Mouse (Mus musculus) liver, postnatal 0 days (tissue): Measurements from ENCODE around the gene Fam189a1. TPM values are rescaled to one million over a fixed set of nuclear protein-coding genes. Genes with fewer than 3 reads are reported as not detected.

ENCODE experiments used
- ATAC-seq: fragments of 200-750 bp; cut with Nextera tagmentation; 2 replicates; pipeline ENCODE4 v1.8.0; 2017; ENCODE audit warnings: mild to moderate bottlenecking, moderate library complexity
- DNase-seq: peaks from one replicate; pipeline ENCODE4 v3.0.0-alpha.2; 2016
- H3K27ac ChIP-seq: fragments of 300-500 bp; sonication (generic); 2 replicates; pipeline ENCODE4 v1.5.1; 2014; ENCODE audit warnings: antibody characterized with exemption, moderate library complexity, mild to moderate bottlenecking, low read depth
- H3K27me3 ChIP-seq: fragments of 300-500 bp; sonication (generic); 2 replicates; pipeline ENCODE4 v1.6.1; 2014; ENCODE audit warnings: low read length, control low read depth, mixed read lengths; ENCODE audit not compliant: insufficient read depth
- H3K36me3 ChIP-seq: fragments of 300-500 bp; sonication (generic); replicated peaks from 2 replicates; pipeline ENCODE4 v1.6.1; 2014; ENCODE audit warnings: mild to moderate bottlenecking, control low read depth, low read length, moderate library complexity, mixed read lengths; ENCODE audit not compliant: insufficient read depth
- H3K4me1 ChIP-seq: fragments of 300-500 bp; sonication (generic); 2 replicates; pipeline ENCODE4 v1.6.1; 2014; ENCODE audit warnings: antibody characterized with exemption, mild to moderate bottlenecking, control low read depth; ENCODE audit not compliant: insufficient read depth
- H3K4me2 ChIP-seq: fragments of 300-500 bp; sonication (generic); 2 replicates; pipeline ENCODE4 v1.6.1; 2014; ENCODE audit warnings: low read depth, mild to moderate bottlenecking, low read length, moderate library complexity, mixed read lengths
- H3K4me3 ChIP-seq: fragments of 300-500 bp; sonication (generic); 2 replicates; pipeline ENCODE4 v1.5.1; 2014; ENCODE audit warnings: low read depth, low read length
- H3K9ac ChIP-seq: fragments of 300-500 bp; sonication (generic); replicated peaks from 2 replicates; pipeline ENCODE4 v1.6.1; 2014; ENCODE audit warnings: mild to moderate bottlenecking, moderate library complexity
- H3K9me3 ChIP-seq: fragments of 300-500 bp; sonication (generic); 2 replicates; pipeline ENCODE4 v1.6.1; 2016; ENCODE audit warnings: mild to moderate bottlenecking, control low read depth, low read length, mixed read lengths
- CTCF ChIP-seq: sonication (generic); IDR thresholded peaks from 2 replicates; pipeline ENCODE4 v1.5.1; 2016; ENCODE audit warnings: antibody characterized with exemption, low read depth
- EP300 ChIP-seq: IDR thresholded peaks from 2 replicates; pipeline ENCODE4 v1.6.1; 2016; ENCODE audit warnings: antibody characterized with exemption, low read depth, mild to moderate bottlenecking
- WGBS: fragments of 180-500 bp; shearing (Covaris S2); extraction: QIAGEN DNeasy Blood & Tissue Kit; methylation state at CpG from one replicate; pipeline ENCODE4 v1.1.7; 2014; ENCODE audit not compliant: insufficient replicate concordance; 5-methylcytosine and 5-hydroxymethylcytosine counted together
- polyA plus RNA-seq: library from polyadenylated mRNA; unstranded; fragments of >200 nt; fragmentation: Nextera tagmentation; extraction: Ambion mirVana; gene quantifications from 2 replicates; pipeline ENCODE4 v1.2.1, GENCODE M21; 2015

Fam189a1 gene
- polyA plus RNA-seq, 1 experiment from 2014 or later, result 0.36 TPM

DNA sequence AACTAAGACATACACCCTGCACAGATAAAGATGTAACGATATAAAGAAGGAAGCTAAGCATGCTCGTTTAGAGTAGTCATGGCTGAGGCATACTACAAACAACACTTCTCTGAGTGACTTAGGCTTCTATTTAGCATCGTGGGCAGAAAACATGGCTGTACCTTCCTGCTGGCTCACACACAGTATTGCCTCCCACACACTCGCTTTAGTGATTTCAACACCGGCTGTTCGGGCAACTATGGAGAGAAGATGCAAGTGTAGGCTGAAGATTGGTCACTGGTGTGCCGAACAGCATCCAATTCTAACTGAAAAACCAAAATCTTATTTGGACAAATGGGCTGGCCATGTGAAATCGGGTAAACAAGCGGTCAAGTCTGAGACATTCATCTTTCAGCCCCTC is 44.7 kb downstream of the Fam189a1 start:
- Histone ChIP-seq H3K27me3 (no peaks in the 10 kb centered on the region), H3K4me2 (no peak overlapping the region), H3K9ac (no peak overlapping the region), H3K4me3 (no peak overlapping the region), H3K36me3 (no peaks in the 10 kb centered on the region), H3K9me3 (no peaks in the 10 kb centered on the region), H3K27ac (no peak overlapping the region), H3K4me1 (no peaks in the 10 kb centered on the region)
- DNase-seq (no peak), ATAC-seq (no peak)
- 79% methylated on average over 9 of the region's 9 CpGs for WGBS
- TF ChIP-seq CTCF, result no peak
- TF ChIP-seq EP300, result no peak

DNA sequence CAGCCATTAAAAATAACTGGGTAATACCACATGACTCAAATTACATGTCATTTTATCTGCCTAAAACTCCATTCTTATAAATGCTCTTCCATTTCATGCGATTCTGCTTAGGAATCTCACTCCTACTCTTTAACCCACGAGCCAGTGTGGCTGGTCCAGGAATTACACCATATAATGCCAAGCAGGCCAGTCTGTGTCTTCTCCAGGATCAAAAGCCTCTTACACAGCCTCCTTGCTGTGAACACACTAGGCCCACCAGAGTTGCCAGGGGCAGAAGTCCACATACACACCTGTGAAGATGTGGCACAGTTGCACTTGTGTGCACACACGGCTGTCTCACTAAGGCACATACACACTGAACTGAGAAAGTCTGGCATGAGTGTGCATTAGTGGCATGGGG is 50.8 kb downstream of the Fam189a1 start:
- DNase-seq, result no peak
- Histone ChIP-seq H3K27ac (no peak overlapping the region), H3K9ac (no peak overlapping the region), H3K4me1 (no peaks in the 10 kb centered on the region), H3K9me3 (no peaks in the 10 kb centered on the region), H3K4me2 (no peak overlapping the region), H3K4me3 (no peak overlapping the region), H3K36me3 (no peaks in the 10 kb centered on the region), H3K27me3 (no peaks in the 10 kb centered on the region)
- ATAC-seq, result no peak
- no peak for TF ChIP-seq CTCF
- TF ChIP-seq EP300, result no peak
- 83% methylated on average over 3 of the region's 3 CpGs for WGBS

DNA sequence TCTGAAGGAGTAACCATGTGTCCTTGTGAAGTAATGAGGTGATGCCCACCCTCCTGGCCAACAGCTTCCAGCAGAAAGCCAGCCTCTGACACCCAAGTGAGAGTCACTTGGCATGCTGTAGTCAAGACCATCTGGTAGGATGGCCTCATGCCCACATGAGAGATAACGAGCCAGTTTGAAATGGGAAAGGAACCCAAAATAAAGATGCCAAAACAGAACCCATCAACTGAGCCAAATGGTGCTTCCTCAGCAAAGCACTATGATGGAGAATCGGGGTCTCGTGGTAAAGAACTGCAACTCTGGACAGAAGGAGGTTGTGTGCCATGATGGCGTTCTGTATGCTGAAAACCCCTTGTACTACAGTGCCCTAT is 51.3 kb downstream of the Fam189a1 start:
- DNase-seq, result no peak
- 85% methylated on average over 4 of the region's 4 CpGs for WGBS
- no peak for ATAC-seq

DNA sequence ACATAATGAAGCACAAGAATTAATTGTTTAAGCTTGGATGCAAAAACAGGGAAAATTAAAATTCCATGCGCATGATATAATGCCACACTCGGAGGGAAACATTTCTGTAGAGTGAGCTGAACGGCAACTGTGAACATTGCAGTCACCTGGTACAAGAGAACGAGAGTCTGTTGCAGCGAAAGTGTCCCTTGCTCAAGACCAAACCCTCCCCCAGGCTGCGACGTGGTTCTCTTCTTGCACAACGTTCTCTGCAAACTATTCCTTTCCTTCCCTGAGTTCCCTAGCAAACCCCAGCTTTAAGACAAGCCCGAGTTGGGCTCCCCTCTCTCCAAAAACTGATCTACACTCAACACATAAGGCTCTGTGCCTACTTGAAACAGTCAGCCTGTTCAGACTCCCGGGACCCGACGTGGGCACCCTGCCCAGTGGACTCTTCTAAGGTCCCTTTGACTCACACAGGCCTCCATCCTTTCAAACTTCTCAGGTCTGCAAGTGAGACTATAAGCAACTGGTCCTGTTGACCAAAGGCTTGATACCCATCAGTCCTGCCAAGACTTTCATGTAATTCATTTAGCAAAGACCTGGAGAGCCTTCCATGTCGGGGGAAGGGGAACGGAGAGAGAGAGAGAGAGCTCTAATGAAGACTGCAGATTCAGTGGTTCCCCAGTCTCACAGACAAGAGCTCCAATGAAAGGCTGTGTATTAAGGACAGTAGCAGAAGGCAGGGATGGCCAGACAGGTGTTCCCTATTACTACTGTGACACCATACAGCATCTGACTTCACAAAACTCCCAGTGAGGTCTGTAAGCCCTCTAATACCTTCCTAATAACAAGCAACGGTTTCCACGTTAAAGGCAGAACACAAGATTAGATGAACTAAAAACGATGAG is 51.9 kb downstream of the Fam189a1 start:
- 77% methylated on average over 17 of the region's 17 CpGs for WGBS
- TF ChIP-seq CTCF (no peak), EP300 (no peak)

More for the DNA sequence above, 51.3 kb downstream of the Fam189a1 start:
- TF ChIP-seq EP300 (no peak), CTCF (no peak)
- Histone ChIP-seq H3K9me3 (no peaks in the 10 kb centered on the region), H3K36me3 (no peaks in the 10 kb centered on the region), H3K4me1 (no peaks in the 10 kb centered on the region), H3K9ac (no peak overlapping the region), H3K27me3 (no peaks in the 10 kb centered on the region), H3K27ac (no peak overlapping the region), H3K4me3 (no peak overlapping the region), H3K4me2 (no peak overlapping the region)

DNA sequence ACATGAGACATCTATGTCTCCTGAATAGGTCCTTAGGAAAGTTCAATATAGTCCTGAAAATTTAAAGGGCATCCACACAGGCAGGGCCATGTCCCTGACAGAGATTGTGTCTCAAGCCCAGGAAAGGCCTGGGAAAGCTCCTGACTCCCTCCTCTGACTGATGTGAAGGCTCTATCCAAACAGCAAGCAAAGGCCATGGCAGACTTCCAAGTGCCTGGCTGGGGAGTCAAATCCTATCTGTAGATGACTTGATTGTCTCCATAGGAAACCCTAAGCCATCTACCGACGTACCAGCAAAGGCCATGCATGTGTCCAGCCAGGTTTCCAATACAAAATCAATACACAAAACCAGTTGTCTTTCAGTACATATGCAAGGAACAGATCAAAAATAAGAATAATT is 54.7 kb downstream of the Fam189a1 start:
- no peak for DNase-seq
- WGBS, result 84% methylated on average over 2 of the region's 2 CpGs
- H3K4me3 ChIP-seq, result no peak overlapping the region
- H3K9me3 ChIP-seq, result no peaks in the 10 kb centered on the region
- no peak for TF ChIP-seq CTCF
- TF ChIP-seq EP300, result no peak
- no peaks in the 10 kb centered on the region for H3K27me3 ChIP-seq
- H3K4me2 ChIP-seq, result no peak overlapping the region
- H3K27ac ChIP-seq, result no peak overlapping the region
- no peak overlapping the region for H3K9ac ChIP-seq
- H3K4me1 ChIP-seq, result no peaks in the 10 kb centered on the region
- ATAC-seq, result no peak
- H3K36me3 ChIP-seq, result no peaks in the 10 kb centered on the region

More for the DNA sequence above, 51.9 kb downstream of the Fam189a1 start:
- Histone ChIP-seq H3K27ac (no peak overlapping the region), H3K4me1 (no peaks in the 10 kb centered on the region), H3K9ac (no peak overlapping the region), H3K4me3 (no peak overlapping the region), H3K36me3 (no peaks in the 10 kb centered on the region), H3K9me3 (no peaks in the 10 kb centered on the region), H3K4me2 (no peak overlapping the region), H3K27me3 (no peaks in the 10 kb centered on the region)
- no peak for ATAC-seq
- DNase-seq, result no peak

DNA sequence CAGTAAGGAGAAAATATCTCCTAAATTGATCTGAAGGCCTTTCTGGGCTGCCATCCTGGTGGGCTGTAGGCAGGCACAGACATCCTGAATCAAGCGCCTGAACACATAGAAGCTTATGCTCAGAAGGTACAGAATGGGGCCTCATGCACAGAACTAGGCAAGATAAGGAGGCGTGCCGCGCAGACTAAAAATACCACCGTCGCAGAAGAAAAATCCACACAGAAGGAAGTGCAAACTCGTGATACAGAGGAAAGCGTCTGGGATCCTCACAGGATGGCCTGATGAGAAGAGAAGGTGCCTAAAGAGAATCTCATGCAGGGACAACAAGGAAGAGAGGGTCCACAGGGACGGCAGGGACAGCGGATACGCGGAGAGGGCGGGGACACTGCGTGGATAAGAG is 58.7 kb downstream of the Fam189a1 start:
- WGBS, result 65% methylated on average over 14 of the region's 14 CpGs
- DNase-seq, result no peak
- Histone ChIP-seq H3K27ac (no peak overlapping the region), H3K4me1 (no peaks in the 10 kb centered on the region), H3K4me2 (no peak overlapping the region), H3K36me3 (no peaks in the 10 kb centered on the region), H3K9ac (no peak overlapping the region), H3K9me3 (no peaks in the 10 kb centered on the region), H3K4me3 (no peak overlapping the region), H3K27me3 (no peaks in the 10 kb centered on the region)
- no peak for ATAC-seq
- no peak for TF ChIP-seq CTCF
- TF ChIP-seq EP300, result no peak
